Mouse (Mus musculus): ENCODE measurements around the gene Pfdn5.

- no peak for TF ChIP-seq GATA1 (IDR thresholded peaks at IDR 0.05; ENCODE audit: borderline replicate concordance, low read length)
- TF ChIP-seq CTCF (IDR thresholded peaks at IDR 0.05; ENCODE audit: low read depth, low read length): no peak
- TF ChIP-seq POLR2AphosphoS5 (IDR thresholded peaks at IDR 0.05; ENCODE audit: insufficient replicate concordance, low read depth, low read length): no peak
These were observed 50.7 kb downstream of the Pfdn5 start for GRCm38 (mm10) chr15:102376453-102377162.
